Mouse (Mus musculus) heart, adult 2 months (tissue): ENCODE results near the gene Anks1. TPM values are rescaled to one million over a fixed set of nuclear protein-coding genes. Genes with fewer than 3 reads are reported as not detected.

Source experiments
- DNase-seq, 2 experiments: peaks; one replicate each; pipeline ENCODE4 v3.0.0; 2021
- H3K27ac ChIP-seq: fragments of 200-600 bp; 2 replicates; pipeline ENCODE4 v1.8.1; 2022
- H3K27me3 ChIP-seq: fragments of 200-500 bp; 2 replicates; pipeline ENCODE4 v1.6.1; 2012; ENCODE audit warnings: mild to moderate bottlenecking, low read length, inconsistent platforms, mixed read lengths; ENCODE audit not compliant: control insufficient read depth, insufficient read depth
- H3K36me3 ChIP-seq: fragments of 200-500 bp; 2 replicates; pipeline ENCODE4 v1.6.1; 2012; ENCODE audit warnings: low read length, inconsistent platforms; ENCODE audit not compliant: control insufficient read depth, insufficient read depth
- H3K4me1 ChIP-seq: fragments of 200-500 bp; 2 replicates; pipeline ENCODE4 v1.6.1; 2011; ENCODE audit warnings: low read length; ENCODE audit not compliant: control insufficient read depth, insufficient read depth
- H3K4me3 ChIP-seq: fragments of 200-600 bp; 2 replicates; pipeline ENCODE4 v1.8.1; 2022
- H3K79me2 ChIP-seq: fragments of 200-500 bp; replicated peaks from 2 replicates; pipeline ENCODE4 v1.6.1; 2012; ENCODE audit warnings: mild to moderate bottlenecking, inconsistent platforms, low read length, moderate library complexity, mixed read lengths; ENCODE audit not compliant: control insufficient read depth, insufficient read depth
- H3K9ac ChIP-seq: fragments of 200-500 bp; 2 replicates; pipeline ENCODE4 v1.6.1; 2012; ENCODE audit warnings: low read depth, mild to moderate bottlenecking, control low read depth, inconsistent platforms, low read length, mixed read lengths
- CTCF ChIP-seq: fragments of 200-600 bp; IDR thresholded peaks from 2 replicates; pipeline ENCODE4 v1.8.1; 2022; ENCODE audit warnings: antibody characterized with exemption, mild to moderate bottlenecking, moderate library complexity
- EP300 ChIP-seq: fragments of 200-500 bp; IDR thresholded peaks from 2 replicates; pipeline ENCODE4 v1.6.1; 2011; ENCODE audit warnings: low read depth, low read length, control low read depth; ENCODE audit not compliant: insufficient read depth
- POLR2A ChIP-seq: fragments of 200-500 bp; IDR thresholded peaks from 2 replicates; pipeline ENCODE4 v1.6.1; 2011; ENCODE audit warnings: mild to moderate bottlenecking, low read depth, low read length, control low read depth; ENCODE audit not compliant: insufficient read depth
- WGBS: fragments of 180-500 bp; shearing (Covaris S2); methylation state at CpG from one replicate; pipeline ENCODE4 v1.1.7; 2018; 5-methylcytosine and 5-hydroxymethylcytosine counted together
- intact Hi-C: fragments of 180-260 bp; cut with DNase I; formaldehyde crosslinking; loops from one replicate; pipeline ENCODE4 v1.15.1; 2025
- polyA plus RNA-seq: library from polyadenylated mRNA; depleted of rRNA; stranded (reverse); fragments of >200 nt; gene quantifications from 2 replicates; pipeline ENCODE4 v1.2.3, GENCODE M21; 2012
- total RNA-seq, 2 experiments: library from RNA; stranded (reverse); gene quantifications; 2 replicates each; pipeline ENCODE4 v1.2.3; 2021

Gene Anks1
- total and polyA plus RNA-seq, 3 experiments: 51.6 to 76.4 (median 64.4) TPM

GRCm38 (mm10) chr17:27964607-27965006, 55.5 kb downstream of the Anks1 start:
- Histone ChIP-seq H3K36me3 (peaks cover 3% of the 10 kb centered on the region), H3K27ac (no peak overlapping the region), H3K79me2 (peaks cover 2% of the 10 kb centered on the region; the same call in 1 of the 2 replicates), H3K4me1 (peaks cover 33% of the 10 kb centered on the region), H3K27me3 (no peaks in the 10 kb centered on the region), H3K4me3 (no peak overlapping the region), H3K9ac (no peak overlapping the region)
- no peak for TF ChIP-seq CTCF
- TF ChIP-seq POLR2A: no peak
- TF ChIP-seq EP300: no peak
- no peak for DNase-seq
- 82% methylated on average over 4 of the region's 4 CpGs for WGBS
- intact Hi-C loops: no loop called here

GRCm38 (mm10) chr17:27965292-27965691, 56.2 kb downstream of the Anks1 start:
- DNase-seq: no peak
- H3K4me3 ChIP-seq: no peak overlapping the region
- peaks cover 3% of the 10 kb centered on the region for H3K36me3 ChIP-seq
- peaks cover 40% of the 10 kb centered on the region for H3K4me1 ChIP-seq
- H3K27me3 ChIP-seq: no peaks in the 10 kb centered on the region
- peaks cover 2% of the 10 kb centered on the region; the same call in 1 of the 2 replicates for H3K79me2 ChIP-seq
- H3K27ac ChIP-seq: no peak overlapping the region
- no peak for TF ChIP-seq CTCF
- TF ChIP-seq EP300: no peak
- no peak for TF ChIP-seq POLR2A
- WGBS: 90% methylated on average over 10 of the region's 10 CpGs
- H3K9ac ChIP-seq: no peak overlapping the region
- intact Hi-C loops: no loop called here

- Histone ChIP-seq H3K27ac (peak overlapping the region; percentile 1; the same call in 1 of the 2 replicates), H3K27me3 (no peaks in the 10 kb centered on the region), H3K9ac (no peak overlapping the region), H3K79me2 (peaks cover 2% of the 10 kb centered on the region; the same call in 1 of the 2 replicates), H3K36me3 (peaks cover 3% of the 10 kb centered on the region), H3K4me1 (peaks cover 45% of the 10 kb centered on the region), H3K4me3 (no peak overlapping the region)
- WGBS: 64% methylated on average over 4 of the region's 4 CpGs
- TF ChIP-seq POLR2A: no peak
- no peak for TF ChIP-seq CTCF
- TF ChIP-seq EP300: no peak
- no peak for DNase-seq
- intact Hi-C loops: loop anchor here (2.0 kb wide), 1 partner anchor 25 kb away; no protein-coding TSS in a partner anchor
Measured at GRCm38 (mm10) chr17:27966056-27966455, 57.0 kb downstream of the Anks1 start.

GRCm38 (mm10) chr17:27966508-27967021, 57.5 kb downstream of the Anks1 start:
- H3K27ac ChIP-seq: peak overlapping the region; percentile 89
- H3K9ac ChIP-seq: no peak overlapping the region
- WGBS: 88% methylated on average over 11 of the region's 11 CpGs
- H3K27me3 ChIP-seq: no peaks in the 10 kb centered on the region
- DNase-seq: no peak
- intact Hi-C loops: loop anchor here (2.0 kb wide), 1 partner anchor 26 kb away; no protein-coding TSS in a partner anchor
- H3K4me3 ChIP-seq: no peak overlapping the region
- peaks cover 2% of the 10 kb centered on the region; the same call in 1 of the 2 replicates for H3K79me2 ChIP-seq
- peaks cover 3% of the 10 kb centered on the region for H3K36me3 ChIP-seq
- peaks cover 49% of the 10 kb centered on the region for H3K4me1 ChIP-seq
- TF ChIP-seq CTCF: no peak
- no peak for TF ChIP-seq POLR2A
- no peak for TF ChIP-seq EP300

- Histone ChIP-seq H3K27me3 (no peaks in the 10 kb centered on the region), H3K9ac (peak overlapping the region; percentile 18; the same call in 1 of the 2 replicates), H3K36me3 (peaks cover 5% of the 10 kb centered on the region), H3K4me3 (no peak overlapping the region), H3K27ac (peak overlapping the region; percentile 89), H3K79me2 (no peaks in the 10 kb centered on the region; the same call in 1 of the 2 replicates), H3K4me1 (peaks cover 52% of the 10 kb centered on the region)
- no peak for TF ChIP-seq EP300
- TF ChIP-seq CTCF: no peak
- no peak for TF ChIP-seq POLR2A
- DNase-seq: no peak
- intact Hi-C loops: loop anchor here (2.0 kb wide), 1 partner anchor 27 kb away; no protein-coding TSS in a partner anchor
- 82% methylated on average over 7 of the region's 7 CpGs for WGBS
Measured at GRCm38 (mm10) chr17:27967529-27967928, 58.4 kb downstream of the Anks1 start.

- peak overlapping the region; percentile 89 for H3K27ac ChIP-seq
- intact Hi-C loops: loop anchor here (2.0 kb wide), 1 partner anchor 59 kb away; the partner anchor contains the start of genes Anks1 and Taf11
- no peaks in the 10 kb centered on the region; the same call in 1 of the 2 replicates for H3K79me2 ChIP-seq
- peak; percentile 56 to 60 for DNase-seq
- no peaks in the 10 kb centered on the region for H3K27me3 ChIP-seq
- no peak overlapping the region for H3K4me3 ChIP-seq
- peaks cover 55% of the 10 kb centered on the region for H3K4me1 ChIP-seq
- H3K9ac ChIP-seq: peak overlapping the region; percentile 10; the same call in 1 of the 2 replicates
- TF ChIP-seq EP300 (peak; percentile 81; the same call in 1 of the 2 replicates), CTCF (no peak)
- WGBS: 38% methylated on average over 9 of the region's 9 CpGs
- peaks cover 5% of the 10 kb centered on the region for H3K36me3 ChIP-seq
Measured at GRCm38 (mm10) chr17:27968033-27968750, 59.1 kb downstream of the Anks1 start.
